Mouse (Mus musculus): Measurements from ENCODE around the gene Maml3. TPM values are rescaled to one million over a fixed set of nuclear protein-coding genes. Genes with fewer than 3 reads are reported as not detected.
A peak's percentile ranks its signal among the peaks of the same experiment; 100 is the strongest.

The Maml3 gene
- polyA plus RNA-seq, 1 experiment from 2014 or later = 8.6 TPM

GRCm38 (mm10) chr3:52042680-52043079 is 62.2 kb downstream of the Maml3 start:
- Histone ChIP-seq H3K27me3 (no peaks in the 10 kb centered on the region), H3K4me3 (no peak overlapping the region), H3K9ac (no peak overlapping the region), H3K27ac (replicated peaks) (no peak overlapping the region), H3K4me2 (no peak overlapping the region), H3K9me3 (no peaks in the 10 kb centered on the region), H3K4me1 (replicated peaks) (peaks cover 48% of the 10 kb centered on the region), H3K36me3 (no peaks in the 10 kb centered on the region)
- 88% methylated on average over 3 of the region's 3 CpGs for WGBS
- no peak for ATAC-seq (ENCODE audit: low read depth)

DNA sequence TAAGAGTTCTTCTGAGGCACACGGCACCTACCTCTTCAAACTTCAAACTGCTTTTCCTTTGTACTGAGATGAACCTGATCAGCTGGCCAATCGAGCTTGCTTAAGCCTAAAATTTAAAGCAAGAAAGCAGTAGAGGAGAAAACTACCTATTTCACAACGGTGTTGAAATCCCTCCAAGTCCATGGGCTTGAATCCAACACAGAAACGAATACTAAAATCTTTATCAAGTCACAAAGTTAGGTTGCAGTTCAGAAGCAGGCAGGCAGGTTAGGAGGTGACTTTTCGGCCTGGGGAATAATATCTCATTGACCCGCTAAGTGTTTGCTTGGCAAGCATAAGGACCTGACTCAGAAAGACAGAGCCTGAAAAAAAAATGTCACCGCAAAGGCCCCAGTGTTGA is 64.9 kb downstream of the Maml3 start:
- ATAC-seq (ENCODE audit: low read depth) = no peak
- Histone ChIP-seq H3K4me3 (no peak overlapping the region), H3K4me2 (no peak overlapping the region), H3K27ac (replicated peaks) (no peak overlapping the region), H3K36me3 (no peaks in the 10 kb centered on the region), H3K9me3 (no peaks in the 10 kb centered on the region), H3K9ac (no peak overlapping the region), H3K4me1 (replicated peaks) (peaks cover 26% of the 10 kb centered on the region), H3K27me3 (no peaks in the 10 kb centered on the region)
- WGBS = 91% methylated on average over 7 of the region's 7 CpGs

DNA sequence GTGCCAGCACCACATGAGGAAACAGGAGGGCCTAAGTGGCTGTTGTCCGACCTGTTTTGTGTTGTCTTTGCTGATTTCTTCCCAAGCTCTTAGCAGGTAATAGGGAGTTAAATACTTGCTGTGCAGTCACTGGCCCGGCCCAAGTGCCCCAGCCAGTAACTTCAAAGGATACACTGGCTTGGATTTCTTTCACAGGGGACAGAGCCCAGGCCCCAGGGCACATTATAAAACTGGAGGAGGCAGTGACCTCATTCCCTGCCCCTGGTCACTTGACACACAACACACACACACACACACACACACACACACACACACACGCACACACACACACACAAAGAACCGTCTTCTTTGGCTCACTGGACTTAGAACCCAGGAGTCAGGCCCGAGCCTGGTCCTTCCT is 67.6 kb downstream of the Maml3 start:
- no peaks in the 10 kb centered on the region for H3K9me3 ChIP-seq
- no peak overlapping the region for H3K9ac ChIP-seq
- H3K4me1 ChIP-seq (replicated peaks) = peaks cover 21% of the 10 kb centered on the region
- H3K4me3 ChIP-seq = no peak overlapping the region
- no peaks in the 10 kb centered on the region for H3K27me3 ChIP-seq
- WGBS = 37% methylated on average over 5 of the region's 5 CpGs
- H3K36me3 ChIP-seq = no peaks in the 10 kb centered on the region
- no peak for ATAC-seq (ENCODE audit: low read depth)
- no peak overlapping the region for H3K4me2 ChIP-seq
- no peak overlapping the region for H3K27ac ChIP-seq (replicated peaks)

DNA sequence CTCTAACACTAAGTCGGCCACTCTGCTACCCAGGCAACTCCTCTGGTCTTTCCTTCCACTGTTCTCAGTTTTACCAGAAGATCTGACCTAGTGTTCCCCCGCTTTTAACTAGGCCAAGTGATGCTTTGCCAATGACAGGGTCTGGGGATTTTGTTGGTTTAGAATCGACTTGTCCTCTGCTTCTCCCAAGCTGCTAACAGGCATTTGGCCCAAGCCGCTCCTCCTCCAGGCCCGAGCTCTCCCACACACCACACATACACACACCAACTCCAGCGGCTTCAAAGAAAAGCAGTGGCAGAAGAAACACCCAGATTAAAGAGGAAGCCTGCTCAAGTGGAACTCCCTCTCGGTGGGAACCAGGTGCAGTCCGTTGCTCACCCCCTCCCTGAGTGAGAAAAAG is 69.5 kb downstream of the Maml3 start:
- Histone ChIP-seq H3K9ac (no peak overlapping the region), H3K4me3 (no peak overlapping the region), H3K4me2 (no peak overlapping the region), H3K9me3 (no peaks in the 10 kb centered on the region), H3K27me3 (no peaks in the 10 kb centered on the region), H3K27ac (replicated peaks) (no peak overlapping the region), H3K4me1 (replicated peaks) (peaks cover 31% of the 10 kb centered on the region), H3K36me3 (no peaks in the 10 kb centered on the region)
- WGBS = 41% methylated on average over 8 of the region's 8 CpGs
- no peak for ATAC-seq (ENCODE audit: low read depth)

DNA sequence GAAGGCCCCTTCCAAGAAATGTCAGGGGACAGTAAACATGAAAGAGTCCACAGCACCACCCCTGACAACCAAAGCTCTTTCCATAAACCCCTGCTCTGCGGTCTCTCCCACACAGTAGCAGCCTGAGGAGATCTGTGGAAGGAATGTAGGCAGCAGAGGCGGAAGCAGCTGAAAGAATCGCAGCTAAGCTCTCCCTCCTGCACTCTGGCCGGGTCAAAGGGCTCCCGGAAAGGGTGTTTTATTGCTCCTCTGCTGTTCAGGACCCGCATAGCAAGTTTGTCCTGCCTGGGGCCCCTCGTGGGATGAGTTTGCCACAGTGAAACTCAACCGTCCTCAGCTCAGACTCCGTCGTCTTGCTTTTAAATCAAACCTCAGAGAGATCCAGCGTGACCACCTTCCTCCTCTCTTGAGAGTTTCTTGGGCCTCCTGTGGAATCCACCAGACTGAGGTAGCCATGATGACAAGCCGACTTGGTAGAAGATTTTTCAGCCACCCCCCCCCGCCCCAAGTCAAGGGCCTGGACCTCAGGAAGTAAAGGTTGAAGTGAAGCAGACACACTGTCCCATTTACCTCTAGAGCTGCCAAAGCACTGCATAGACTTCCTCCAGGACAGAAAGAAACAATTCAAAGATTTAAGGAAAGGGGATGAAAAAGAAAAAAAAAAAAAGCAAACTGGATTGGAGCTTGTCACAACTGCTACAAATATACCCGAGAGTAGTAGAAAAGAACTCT is 70.9 kb downstream of the Maml3 start:
- Histone ChIP-seq H3K4me3 (no peak overlapping the region), H3K36me3 (no peaks in the 10 kb centered on the region), H3K27me3 (no peaks in the 10 kb centered on the region), H3K4me1 (replicated peaks) (peaks cover 42% of the 10 kb centered on the region), H3K27ac (replicated peaks) (0 out of 2 replicates have a peak overlapping the region, but pooled peaks have one; percentile 2), H3K9me3 (no peaks in the 10 kb centered on the region), H3K4me2 (no peak overlapping the region), H3K9ac (no peak overlapping the region)
- 15% methylated on average over 14 of the region's 14 CpGs for WGBS
- no peak for ATAC-seq (ENCODE audit: low read depth)

DNA sequence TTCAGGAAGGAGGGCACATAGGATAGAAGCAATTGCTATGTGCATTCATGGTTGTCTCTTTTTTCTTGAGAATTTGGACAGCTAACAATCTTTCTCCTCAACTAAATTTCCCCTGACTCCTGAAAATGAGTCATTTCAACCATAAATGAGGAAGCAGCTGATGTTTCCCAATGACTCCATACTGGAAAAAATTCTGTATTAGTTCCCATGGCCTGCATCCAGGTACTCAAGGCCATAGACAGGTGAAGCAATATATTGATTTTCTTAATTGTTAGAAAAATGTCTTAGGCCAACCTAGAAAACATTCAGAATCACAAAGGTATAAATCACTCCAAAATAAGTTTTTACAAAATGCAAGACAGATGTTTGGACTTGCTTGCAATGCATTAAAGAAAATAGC is 73.5 kb downstream of the Maml3 start:
- ATAC-seq (ENCODE audit: low read depth) = no peak
- H3K27me3 ChIP-seq = no peaks in the 10 kb centered on the region

DNA sequence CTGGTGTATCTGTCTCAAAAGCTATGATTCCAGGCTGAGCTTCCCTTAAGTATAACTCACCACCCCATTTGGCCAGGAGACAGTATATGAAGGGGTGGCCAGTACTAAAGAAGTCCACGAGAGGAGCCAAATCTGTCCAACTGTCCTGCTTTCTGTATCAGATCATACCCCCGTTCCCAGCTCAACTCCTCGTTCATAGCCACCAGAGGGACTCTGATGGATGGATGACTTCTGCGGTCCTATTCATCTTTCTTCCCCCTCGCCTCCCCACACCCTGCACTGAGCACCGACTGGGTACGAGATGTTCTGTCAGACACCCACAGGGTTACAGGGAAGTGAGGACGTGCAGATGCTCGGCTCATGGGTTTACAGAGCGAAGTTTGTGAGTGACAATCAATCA is 74.8 kb downstream of the Maml3 start:
- H3K9ac ChIP-seq = no peak overlapping the region
- no peaks in the 10 kb centered on the region for H3K36me3 ChIP-seq
- ATAC-seq (ENCODE audit: low read depth) = no peak
- no peaks in the 10 kb centered on the region for H3K27me3 ChIP-seq
- peak overlapping the region; percentile 31 for H3K4me2 ChIP-seq
- H3K4me1 ChIP-seq (replicated peaks) = peaks cover 47% of the 10 kb centered on the region
- H3K27ac ChIP-seq (replicated peaks) = 0 out of 2 replicates have a peak overlapping the region, but pooled peaks have one; percentile 38
- no peaks in the 10 kb centered on the region for H3K9me3 ChIP-seq
- WGBS = 56% methylated on average over 10 of the region's 10 CpGs
- no peak overlapping the region for H3K4me3 ChIP-seq

More for the DNA sequence above, 73.5 kb downstream of the Maml3 start:
- no peak overlapping the region for H3K4me2 ChIP-seq
- H3K9me3 ChIP-seq = no peaks in the 10 kb centered on the region
- peaks cover 45% of the 10 kb centered on the region for H3K4me1 ChIP-seq (replicated peaks)
- no peak overlapping the region for H3K9ac ChIP-seq
- H3K27ac ChIP-seq (replicated peaks) = no peak overlapping the region
- no peak overlapping the region for H3K4me3 ChIP-seq
- no peaks in the 10 kb centered on the region for H3K36me3 ChIP-seq

DNA sequence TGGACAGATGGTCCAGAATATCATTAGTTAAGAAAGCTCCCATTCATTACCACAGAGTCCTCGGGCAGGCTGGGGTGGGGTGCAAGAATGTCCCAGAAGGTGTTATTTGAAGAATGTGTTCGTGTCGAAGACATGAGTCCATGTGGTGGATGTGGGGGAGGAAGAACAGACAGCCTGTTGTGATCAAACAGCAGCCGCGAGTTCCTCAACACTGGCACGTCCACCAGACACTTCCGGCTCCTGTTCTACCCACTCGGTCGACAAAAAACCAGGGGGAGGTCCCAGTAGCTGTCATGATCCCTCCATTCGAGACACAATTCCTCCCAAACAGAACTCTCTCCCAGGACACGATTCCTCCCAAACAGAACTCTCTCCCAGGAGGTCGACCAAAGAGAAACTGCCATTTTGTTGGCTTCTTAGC is 75.2 kb downstream of the Maml3 start:
- peaks cover 48% of the 10 kb centered on the region for H3K4me1 ChIP-seq (replicated peaks)
- no peak overlapping the region for H3K4me3 ChIP-seq
- H3K27me3 ChIP-seq = no peaks in the 10 kb centered on the region
- peak overlapping the region; percentile 31 for H3K4me2 ChIP-seq
- no peaks in the 10 kb centered on the region for H3K36me3 ChIP-seq
- ATAC-seq (ENCODE audit: low read depth) = no peak
- H3K9me3 ChIP-seq = no peaks in the 10 kb centered on the region
- WGBS = 42% methylated on average over 12 of the region's 12 CpGs
- 0 out of 2 replicates have a peak overlapping the region, but pooled peaks have one; percentile 33 for H3K27ac ChIP-seq (replicated peaks)
- H3K9ac ChIP-seq = no peak overlapping the region

DNA sequence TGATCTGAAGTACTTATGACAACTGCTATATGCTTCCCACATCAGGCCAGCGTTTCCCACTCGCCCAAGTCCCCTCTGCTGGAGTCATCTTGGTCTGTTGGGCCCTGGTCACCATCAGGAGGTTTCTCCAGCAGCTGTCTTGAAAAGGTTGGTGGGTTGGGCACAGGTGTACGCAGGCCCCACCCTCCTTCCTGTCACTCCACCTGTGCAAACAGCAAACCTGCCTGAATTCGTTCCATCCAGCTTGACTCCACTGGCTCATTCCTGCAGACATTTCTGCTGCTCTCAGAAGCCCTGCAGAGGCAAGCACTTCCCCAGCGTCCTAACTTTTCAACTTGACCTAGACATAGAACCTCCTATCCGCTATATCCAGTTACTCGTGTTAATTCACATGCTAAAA is 76.9 kb downstream of the Maml3 start:
- Histone ChIP-seq H3K4me3 (no peak overlapping the region), H3K4me1 (replicated peaks) (peaks cover 44% of the 10 kb centered on the region), H3K36me3 (no peaks in the 10 kb centered on the region), H3K27me3 (no peaks in the 10 kb centered on the region), H3K4me2 (no peak overlapping the region), H3K9ac (no peak overlapping the region), H3K9me3 (no peaks in the 10 kb centered on the region), H3K27ac (replicated peaks) (no peak overlapping the region)
- ATAC-seq (ENCODE audit: low read depth) = no peak
- WGBS = 65% methylated on average over 7 of the region's 7 CpGs

GRCm38 (mm10) chr3:52022486-52022885 is 82.4 kb downstream of the Maml3 start:
- ATAC-seq (ENCODE audit: low read depth) = no peak
- no peak overlapping the region for H3K4me2 ChIP-seq
- no peak overlapping the region for H3K9ac ChIP-seq
- peaks cover 30% of the 10 kb centered on the region for H3K4me1 ChIP-seq (replicated peaks)
- H3K36me3 ChIP-seq = no peaks in the 10 kb centered on the region
- H3K27me3 ChIP-seq = no peaks in the 10 kb centered on the region
- no peak overlapping the region for H3K27ac ChIP-seq (replicated peaks)
- H3K9me3 ChIP-seq = no peaks in the 10 kb centered on the region
- WGBS = 32% methylated on average over 7 of the region's 7 CpGs
- no peak overlapping the region for H3K4me3 ChIP-seq

DNA sequence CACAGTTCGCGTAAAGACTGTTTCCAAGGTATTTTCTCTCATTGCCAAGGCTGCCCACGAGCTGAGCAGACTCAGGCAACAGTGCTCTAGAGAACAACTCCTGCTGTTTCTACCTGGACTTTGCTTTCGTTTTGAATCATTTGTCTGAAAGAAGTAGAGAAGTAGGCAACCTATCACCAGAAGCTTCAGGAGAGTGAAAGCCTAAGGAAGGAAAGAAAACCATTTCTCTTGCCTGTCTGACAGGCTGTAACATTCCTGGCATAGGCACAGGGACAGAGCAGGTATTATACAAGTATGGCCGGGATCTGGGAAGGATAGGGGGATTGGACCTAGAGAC is 86.8 kb downstream of the Maml3 start:
- no peak overlapping the region for H3K4me2 ChIP-seq

GRCm38 (mm10) chr3:52017439-52018102 is 87.3 kb downstream of the Maml3 start:
- WGBS = 68% methylated on average over 17 of the region's 17 CpGs
- Histone ChIP-seq H3K4me2 (no peak overlapping the region), H3K4me1 (replicated peaks) (peaks cover 9% of the 10 kb centered on the region), H3K27me3 (no peaks in the 10 kb centered on the region), H3K36me3 (no peaks in the 10 kb centered on the region), H3K9ac (no peak overlapping the region), H3K9me3 (no peaks in the 10 kb centered on the region), H3K4me3 (no peak overlapping the region), H3K27ac (replicated peaks) (no peak overlapping the region)
- no peak for ATAC-seq (ENCODE audit: low read depth)

More for the DNA sequence above, 86.8 kb downstream of the Maml3 start:
- 86% methylated on average over 5 of the region's 5 CpGs for WGBS
- Histone ChIP-seq H3K9ac (no peak overlapping the region), H3K9me3 (no peaks in the 10 kb centered on the region), H3K27ac (replicated peaks) (no peak overlapping the region), H3K36me3 (no peaks in the 10 kb centered on the region), H3K27me3 (no peaks in the 10 kb centered on the region), H3K4me3 (no peak overlapping the region), H3K4me1 (replicated peaks) (peaks cover 12% of the 10 kb centered on the region)
- no peak for ATAC-seq (ENCODE audit: low read depth)

DNA sequence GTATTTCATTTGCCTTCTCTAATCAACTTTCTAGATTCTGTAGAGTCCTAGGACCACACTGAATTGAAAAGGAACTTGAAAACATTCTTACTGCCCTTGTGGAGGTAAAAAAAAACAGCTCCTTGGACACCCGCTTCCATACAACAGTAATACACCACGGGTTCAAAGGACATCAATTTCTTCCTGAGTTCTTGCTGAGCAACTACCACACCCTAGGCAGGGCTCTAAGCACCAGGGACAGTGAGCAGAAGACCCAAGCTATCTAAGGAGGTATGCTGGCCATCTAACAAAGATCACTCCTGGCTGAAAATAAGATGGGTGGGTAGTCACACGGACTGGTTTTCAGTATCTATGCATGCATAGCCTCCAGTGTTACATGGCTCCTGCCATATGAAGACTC is 88.7 kb downstream of the Maml3 start:
- H3K36me3 ChIP-seq = no peaks in the 10 kb centered on the region
- H3K4me1 ChIP-seq (replicated peaks) = peaks cover 10% of the 10 kb centered on the region
- no peak for ATAC-seq (ENCODE audit: low read depth)
- H3K4me2 ChIP-seq = no peak overlapping the region
- H3K4me3 ChIP-seq = no peak overlapping the region
- WGBS = 88% methylated on average over 3 of the region's 3 CpGs
- H3K27ac ChIP-seq (replicated peaks) = no peak overlapping the region
- no peaks in the 10 kb centered on the region for H3K9me3 ChIP-seq
- no peaks in the 10 kb centered on the region for H3K27me3 ChIP-seq
- H3K9ac ChIP-seq = no peak overlapping the region
